Mouse (Mus musculus) embryonic facial prominence, embryonic 11.5 days (tissue): ENCODE measurements at regions not wholly inside any gene's neighbourhood (a gene's known extent, or its start where the extent isn't known, plus 50 kb on each side); places are given as distances from the start of the nearest gene placed in this dataset.

Experiments
- ATAC-seq: fragments of 200-750 bp; cut with Nextera tagmentation; replicated peaks from 2 replicates; pipeline ENCODE4 v1.8.0; 2017; ENCODE audit warnings: low read depth; ENCODE audit not compliant: insufficient number of reproducible peaks, low FRiP score, low TSS enrichment
- DNase-seq: peaks from one replicate; pipeline ENCODE4 v3.0.0-alpha.2; 2015; ENCODE audit warnings: low spot score
- H3K27ac ChIP-seq: fragments of 300-500 bp; sonication (generic); replicated peaks from 2 replicates; pipeline ENCODE4 v1.5.1; 2014; ENCODE audit warnings: mild to moderate bottlenecking, low read depth, low read length, control low read depth
- H3K27me3 ChIP-seq: fragments of 300-500 bp; sonication (generic); 2 replicates; pipeline ENCODE4 v1.6.1; 2014; ENCODE audit warnings: mild to moderate bottlenecking, low read length, moderate library complexity, mixed read lengths; ENCODE audit not compliant: control insufficient read depth, insufficient read depth
- H3K36me3 ChIP-seq: fragments of 300-500 bp; sonication (generic); replicated peaks from 2 replicates; pipeline ENCODE4 v1.6.1; 2014; ENCODE audit warnings: low read depth, mild to moderate bottlenecking, low read length, moderate library complexity, mixed read lengths; ENCODE audit not compliant: control insufficient read depth, insufficient read depth
- H3K4me1 ChIP-seq: fragments of 300-500 bp; sonication (generic); 2 replicates; pipeline ENCODE4 v1.6.1; 2014; ENCODE audit warnings: low read length, mixed read lengths; ENCODE audit not compliant: control insufficient read depth, insufficient read depth
- H3K4me2 ChIP-seq: fragments of 300-500 bp; sonication (generic); 2 replicates; pipeline ENCODE4 v1.6.1; 2014; ENCODE audit warnings: low read depth, mild to moderate bottlenecking, control low read depth, low read length, moderate library complexity
- H3K4me3 ChIP-seq: fragments of 300-500 bp; sonication (generic); 2 replicates; pipeline ENCODE4 v1.5.1; 2014; ENCODE audit warnings: low read depth, low read length, control low read depth
- H3K9ac ChIP-seq: fragments of 300-500 bp; sonication (generic); replicated peaks from 2 replicates; pipeline ENCODE4 v1.6.1; 2014; ENCODE audit warnings: mild to moderate bottlenecking, control low read depth, low read length
- H3K9me3 ChIP-seq: fragments of 300-500 bp; sonication (generic); replicated peaks from 2 replicates; pipeline ENCODE4 v1.6.1; 2016; ENCODE audit warnings: mild to moderate bottlenecking, low read length, inconsistent platforms, mixed read lengths; ENCODE audit not compliant: control insufficient read depth
- WGBS: fragments of 180-500 bp; shearing (Covaris S2); extraction: QIAGEN DNeasy Blood & Tissue Kit; methylation state at CpG from one replicate; pipeline ENCODE4 v1.1.7; 2014; 5-methylcytosine and 5-hydroxymethylcytosine counted together

DNA sequence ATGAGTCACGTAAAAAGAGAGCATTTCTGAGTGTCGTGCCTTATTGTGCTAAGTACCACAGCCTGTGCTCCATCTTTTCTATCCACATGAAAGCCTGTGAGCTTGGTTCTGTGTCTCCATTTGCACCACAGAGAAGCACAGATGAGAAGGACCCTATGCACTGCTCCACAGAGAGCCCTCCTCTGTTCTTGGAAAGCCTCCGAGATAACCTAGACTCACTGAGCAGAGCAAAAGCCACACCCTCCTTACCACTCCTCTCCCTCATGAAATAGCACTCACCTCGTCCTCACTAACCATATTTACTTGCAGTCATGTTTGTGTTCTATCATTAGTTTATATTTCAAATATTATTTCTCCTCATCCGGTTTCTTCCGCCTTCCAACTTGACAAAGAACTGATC is 150.5 kb upstream of the Jun start:
- no peaks in the 10 kb centered on the region for H3K27me3 ChIP-seq
- H3K9ac ChIP-seq: no peak overlapping the region
- no peak for ATAC-seq
- no peak for DNase-seq
- H3K9me3 ChIP-seq: no peaks in the 10 kb centered on the region
- no peaks in the 10 kb centered on the region for H3K36me3 ChIP-seq
- no peak overlapping the region for H3K27ac ChIP-seq
- H3K4me1 ChIP-seq: no peaks in the 10 kb centered on the region
- H3K4me3 ChIP-seq: no peak overlapping the region
- H3K4me2 ChIP-seq: no peak overlapping the region
- 82% methylated on average over 6 of the region's 6 CpGs for WGBS

DNA sequence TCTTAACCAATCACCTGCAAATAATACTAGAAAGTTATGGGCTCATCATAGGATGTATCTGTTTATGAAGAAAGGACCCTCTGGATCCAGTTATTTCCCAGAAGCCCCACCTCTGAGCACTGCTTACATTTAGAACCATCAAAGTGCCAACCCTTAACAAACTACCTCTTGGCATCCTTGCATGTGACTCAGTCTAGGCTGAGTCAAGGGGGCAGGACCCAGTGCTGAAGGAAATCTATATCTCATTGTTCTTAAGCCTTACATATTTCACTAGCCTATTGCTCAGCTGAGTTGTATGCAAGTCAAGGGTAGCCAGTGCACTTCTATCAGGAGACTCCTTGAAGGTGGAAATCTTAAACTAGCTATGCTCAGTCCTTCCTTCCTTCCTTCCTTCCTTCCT is 151.6 kb upstream of the Jun start:
- Histone ChIP-seq H3K4me1 (no peaks in the 10 kb centered on the region), H3K27ac (no peak overlapping the region), H3K9ac (no peak overlapping the region), H3K4me3 (no peak overlapping the region), H3K4me2 (no peak overlapping the region), H3K9me3 (no peaks in the 10 kb centered on the region), H3K27me3 (no peaks in the 10 kb centered on the region), H3K36me3 (no peaks in the 10 kb centered on the region)
- DNase-seq (no peak), ATAC-seq (no peak)

DNA sequence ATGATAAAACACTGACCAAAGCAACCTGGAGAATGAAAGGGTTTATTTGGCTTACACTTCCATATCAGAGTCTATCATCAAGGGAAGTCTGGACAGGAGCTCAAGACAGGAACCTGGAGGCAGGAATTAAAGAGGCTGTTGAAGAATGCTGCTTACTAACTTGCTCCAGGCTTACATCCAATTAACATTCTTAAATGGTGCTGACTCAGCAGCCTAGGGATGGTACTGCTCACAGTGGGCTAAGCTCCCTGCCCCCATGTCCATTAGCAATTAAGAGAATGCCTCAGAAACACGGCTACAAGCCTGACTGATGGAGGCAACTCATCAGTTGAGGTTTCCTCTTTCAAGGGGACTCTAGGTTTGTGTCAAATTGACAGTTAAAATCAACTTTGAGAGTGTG is 153.3 kb upstream of the Jun start:
- no peaks in the 10 kb centered on the region for H3K4me1 ChIP-seq
- no peaks in the 10 kb centered on the region for H3K9me3 ChIP-seq
- H3K4me2 ChIP-seq: no peak overlapping the region
- DNase-seq (no peak), ATAC-seq (no peak)
- H3K9ac ChIP-seq: no peak overlapping the region
- no peak overlapping the region for H3K27ac ChIP-seq
- H3K4me3 ChIP-seq: no peak overlapping the region
- 71% methylated on average over 1 of the region's 1 CpGs for WGBS
- no peaks in the 10 kb centered on the region for H3K27me3 ChIP-seq
- no peaks in the 10 kb centered on the region for H3K36me3 ChIP-seq

DNA sequence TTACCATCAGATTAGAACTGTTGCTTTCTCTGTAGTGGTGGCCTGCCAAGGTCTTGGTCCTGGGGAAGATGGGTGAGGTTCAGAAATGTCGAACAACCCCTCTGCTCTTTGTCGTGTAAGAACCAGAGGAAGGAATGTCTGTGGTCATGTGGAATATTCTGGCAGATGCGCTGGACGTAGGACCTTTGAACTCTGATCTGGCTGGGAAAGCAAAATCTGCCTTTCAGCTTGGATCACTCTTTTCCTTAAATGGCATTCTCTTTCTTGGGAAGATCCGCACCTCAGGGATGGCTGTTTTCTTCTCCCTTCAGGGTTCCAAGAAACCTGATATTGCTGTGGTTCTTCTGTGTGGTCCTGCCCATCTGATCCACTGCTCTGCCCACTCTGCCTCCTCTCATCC is 155.8 kb upstream of the Jun start:
- WGBS: 73% methylated on average over 5 of the region's 5 CpGs
- Histone ChIP-seq H3K36me3 (no peaks in the 10 kb centered on the region), H3K27me3 (no peaks in the 10 kb centered on the region), H3K4me3 (no peak overlapping the region), H3K9ac (no peak overlapping the region), H3K9me3 (no peaks in the 10 kb centered on the region), H3K4me1 (no peaks in the 10 kb centered on the region), H3K4me2 (no peak overlapping the region), H3K27ac (no peak overlapping the region)
- no peak for ATAC-seq
- DNase-seq: no peak

DNA sequence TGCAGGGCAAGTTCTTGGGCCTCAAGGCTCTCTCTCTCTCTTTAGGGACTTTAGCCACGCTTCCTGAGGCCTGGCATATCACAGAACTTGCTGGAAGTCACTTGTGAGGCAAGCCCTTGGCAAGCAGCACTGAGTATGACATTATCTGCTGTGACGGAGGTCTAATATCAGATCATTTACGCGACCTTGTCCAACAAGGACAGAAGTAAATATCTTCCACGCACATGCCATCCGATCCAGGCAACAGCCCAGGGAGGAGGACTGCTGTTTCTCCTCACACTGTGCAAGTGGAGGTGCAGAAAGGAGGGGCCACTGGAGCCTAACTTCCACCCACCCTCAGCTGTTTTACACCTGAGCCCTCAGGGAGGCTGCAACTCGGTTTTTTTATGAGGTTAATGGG is 156.8 kb upstream of the Jun start:
- no peak overlapping the region for H3K27ac ChIP-seq
- no peaks in the 10 kb centered on the region for H3K9me3 ChIP-seq
- DNase-seq (no peak), ATAC-seq (no peak)
- no peaks in the 10 kb centered on the region for H3K4me1 ChIP-seq
- H3K4me2 ChIP-seq: no peak overlapping the region
- H3K27me3 ChIP-seq: no peaks in the 10 kb centered on the region
- WGBS: 80% methylated on average over 7 of the region's 7 CpGs
- H3K36me3 ChIP-seq: no peaks in the 10 kb centered on the region
- H3K4me3 ChIP-seq: no peak overlapping the region
- no peak overlapping the region for H3K9ac ChIP-seq

DNA sequence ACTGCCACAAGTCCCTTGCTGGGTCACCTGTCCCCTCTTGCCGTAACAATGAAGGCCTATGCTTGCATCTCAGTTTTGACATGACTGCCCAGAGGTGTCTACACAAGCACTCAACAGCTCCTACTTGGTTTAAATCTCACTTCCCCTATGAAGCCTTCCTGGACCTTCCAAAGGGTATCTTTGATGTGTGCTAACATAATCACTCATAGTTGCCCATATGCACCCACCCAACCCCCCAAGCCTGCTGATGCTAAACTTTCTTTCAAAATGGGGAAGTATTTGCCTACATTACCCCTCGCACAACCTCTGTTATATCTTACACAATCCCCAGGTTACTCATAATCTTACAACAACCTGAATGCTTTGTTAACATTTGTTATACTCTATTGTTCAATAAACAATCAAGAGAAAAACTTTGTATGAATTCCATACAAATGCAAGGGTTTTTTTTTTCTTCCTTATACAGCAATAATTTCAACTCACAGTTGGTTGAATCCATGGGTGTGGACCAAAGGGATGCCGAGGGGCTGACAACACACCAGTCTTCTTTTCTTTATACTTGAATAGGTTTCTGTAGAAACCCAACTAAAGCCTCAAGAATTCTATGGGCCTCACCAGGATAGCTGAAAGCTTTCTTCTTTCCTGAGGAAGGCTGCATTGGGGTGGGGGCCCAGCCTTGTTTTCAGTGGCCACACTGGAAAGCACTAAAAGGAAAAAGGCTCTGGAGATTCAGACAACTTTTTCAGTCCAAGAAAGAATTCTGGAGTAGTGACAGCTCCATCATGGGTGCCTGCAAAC is 157.5 kb upstream of the Jun start:
- H3K9ac ChIP-seq: no peak overlapping the region
- no peaks in the 10 kb centered on the region for H3K36me3 ChIP-seq
- H3K9me3 ChIP-seq: no peaks in the 10 kb centered on the region
- ATAC-seq: no peak
- 87% methylated on average over 3 of the region's 3 CpGs for WGBS
- DNase-seq: no peak
- no peaks in the 10 kb centered on the region for H3K4me1 ChIP-seq
- H3K27me3 ChIP-seq: no peaks in the 10 kb centered on the region
- H3K27ac ChIP-seq: no peak overlapping the region
- H3K4me3 ChIP-seq: no peak overlapping the region
- H3K4me2 ChIP-seq: no peak overlapping the region

DNA sequence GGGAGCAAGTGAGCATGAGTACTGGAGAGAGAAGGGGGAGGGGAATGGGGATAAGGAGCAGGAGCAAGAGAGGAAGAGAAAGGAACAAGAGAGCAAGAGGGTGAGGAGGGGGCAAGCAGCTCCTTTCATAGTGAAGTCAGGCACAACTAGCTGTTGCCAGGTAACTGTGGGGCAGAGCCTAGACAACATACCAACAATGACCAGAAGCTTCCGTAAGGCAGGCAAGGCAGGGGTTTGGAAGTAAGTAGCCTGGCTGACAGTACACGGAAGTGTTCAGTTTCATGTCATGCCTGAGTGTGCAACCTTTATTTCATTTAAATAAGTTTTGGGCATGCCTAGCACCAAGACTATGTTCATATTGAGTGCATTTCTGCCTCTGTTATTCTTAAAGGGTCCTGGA is 160.5 kb upstream of the Jun start:
- H3K4me1 ChIP-seq: no peaks in the 10 kb centered on the region
- no peak overlapping the region for H3K4me2 ChIP-seq
- no peaks in the 10 kb centered on the region for H3K27me3 ChIP-seq
- H3K9me3 ChIP-seq: no peaks in the 10 kb centered on the region
- H3K4me3 ChIP-seq: no peak overlapping the region
- 63% methylated on average over 2 of the region's 2 CpGs for WGBS
- H3K27ac ChIP-seq: no peak overlapping the region
- no peak overlapping the region for H3K9ac ChIP-seq
- ATAC-seq (no peak), DNase-seq (no peak)
- H3K36me3 ChIP-seq: no peaks in the 10 kb centered on the region

DNA sequence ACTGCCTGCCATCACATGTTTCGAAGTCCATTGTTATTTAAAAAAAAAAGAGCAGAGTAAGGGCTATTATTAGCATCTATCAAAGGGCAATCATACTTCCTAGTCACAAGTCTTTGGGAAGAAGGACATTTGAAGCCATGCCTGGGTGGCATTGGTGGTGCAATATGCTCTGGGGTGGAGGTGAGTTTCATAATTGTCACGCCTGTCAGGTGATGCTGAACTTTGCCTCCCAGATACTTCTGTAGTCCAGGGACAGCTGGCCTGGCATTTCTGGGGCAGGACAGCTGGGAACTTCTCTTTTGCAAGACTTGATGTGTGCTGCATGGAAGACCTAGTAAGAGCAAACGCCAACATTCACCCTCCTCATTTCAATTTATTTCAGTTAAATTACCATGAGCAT is 161.0 kb upstream of the Jun start:
- Histone ChIP-seq H3K9ac (no peak overlapping the region), H3K4me2 (no peak overlapping the region), H3K4me3 (no peak overlapping the region), H3K27me3 (no peaks in the 10 kb centered on the region), H3K4me1 (no peaks in the 10 kb centered on the region), H3K27ac (no peak overlapping the region), H3K36me3 (no peaks in the 10 kb centered on the region), H3K9me3 (no peaks in the 10 kb centered on the region)
- ATAC-seq (no peak), DNase-seq (no peak)
- WGBS: 86% methylated on average over 3 of the region's 3 CpGs
